Comparison of ENCODE assay signal across 8 mouse cellular contexts in the genomic region with DNA sequence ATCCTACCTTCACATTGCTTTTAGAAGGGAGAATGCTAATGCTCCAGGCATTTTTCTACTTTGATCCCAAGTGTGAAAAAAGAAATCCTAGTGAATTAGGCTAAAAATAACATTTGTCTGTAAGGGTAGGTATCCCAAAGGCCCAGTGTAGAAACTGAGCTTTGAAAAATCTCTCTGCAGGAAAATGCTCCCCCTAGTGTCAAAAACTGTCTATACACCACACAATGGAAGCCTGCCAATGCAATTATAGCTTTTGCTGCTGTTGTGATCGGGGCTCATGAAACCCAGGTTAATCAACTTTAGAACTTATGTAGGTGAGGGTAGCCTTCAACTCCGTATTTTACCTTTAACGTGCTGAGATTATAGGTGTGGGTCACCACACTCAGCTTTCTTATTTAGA. TPM values are rescaled to one million over a fixed set of nuclear protein-coding genes. Genes with fewer than 3 reads are reported as not detected.
DNase-seq lines count a peak whose midpoint lies in the region; ATAC-seq and TF ChIP-seq lines count a peak whose summit lies in the region.

No protein-coding gene starts in this region.

- peak; percentile 43; the same call in 1 of the 2 replicates for TF ChIP-seq CTCF in cortical plate, adult 2 months (IDR thresholded peaks at IDR 0.05; ENCODE audit: extremely low read depth, insufficient read depth, low read length)
- peak; percentile 75 for TF ChIP-seq CTCF in liver, embryonic 14.5 days (IDR thresholded peaks at IDR 0.05; ENCODE audit: low read depth)
- peak; percentile 38; the same call in 1 of the 2 replicates for TF ChIP-seq CTCF in spleen, adult 2 months (IDR thresholded peaks at IDR 0.05; ENCODE audit: extremely low read depth, insufficient read depth, insufficient read length, insufficient replicate concordance)

- no peak for TF ChIP-seq POLR2A in cortical plate, adult 2 months (IDR thresholded peaks at IDR 0.05; ENCODE audit: extremely low read depth, insufficient read depth, low read length)
- TF ChIP-seq POLR2A in spleen, adult 2 months (IDR thresholded peaks at IDR 0.05; ENCODE audit: low read depth, low read length): no peak

- no peak overlapping the region for H3K4me3 ChIP-seq in cortical plate, adult 2 months (ENCODE audit: insufficient read depth, low read length)
- H3K4me3 ChIP-seq in liver, embryonic 14.5 days (ENCODE audit: insufficient read depth in 1 of 2, low read depth in 2 of 2, low read length in 2 of 2): no peak overlapping the region
- H3K4me3 ChIP-seq in spleen, adult 2 months (ENCODE audit: extremely low read depth, insufficient read depth, insufficient read length): no peak overlapping the region

- no peaks in the 10 kb centered on the region for H3K9me3 ChIP-seq in liver, embryonic 14.5 days (ENCODE audit: control insufficient read depth, low read length)

- peak; percentile 33; the same call in 1 of the 2 replicates for TF ChIP-seq EP300 in liver, embryonic 14.5 days (IDR thresholded peaks at IDR 0.05; ENCODE audit: low read depth)

- H3K27ac ChIP-seq in cortical plate, adult 2 months (ENCODE audit: insufficient read depth, low read length): no peak overlapping the region
- no peak overlapping the region for H3K27ac ChIP-seq in liver, embryonic 14.5 days
- H3K27ac ChIP-seq in spleen, adult 2 months (ENCODE audit: insufficient read depth, low read length): no peak overlapping the region

- no peak overlapping the region for H3K4me2 ChIP-seq in liver, embryonic 14.5 days (ENCODE audit: low read depth)

- peak; percentile 25 to 84 for DNase-seq in frontal cortex, adult 2 months (ENCODE audit: extremely low spot score in 1 of 2, low spot score in 1 of 2)
- peak; percentile 61 for DNase-seq in urinary bladder, postnatal 14 days (ENCODE audit: low spot score)
- no peak for DNase-seq in urinary bladder, adult 2 months (ENCODE audit: low spot score)
- peak in 2 of 3 experiments; percentile 41 to 57 for DNase-seq in liver, embryonic 14.5 days (ENCODE audit: low read depth in 3 of 3, low spot score in 3 of 3)
- DNase-seq in spleen, adult 2 months (ENCODE audit: low read depth in 1 of 2, low spot score in 2 of 2): peak; percentile 33 to 35

- H3K27me3 ChIP-seq in liver, embryonic 14.5 days (ENCODE audit: control insufficient read depth, insufficient read depth, low read length): no peaks in the 10 kb centered on the region
- H3K27me3 ChIP-seq in spleen, adult 2 months (ENCODE audit: control insufficient read depth, insufficient read depth, low read length): no peaks in the 10 kb centered on the region

- H3K9ac ChIP-seq in liver, embryonic 14.5 days (replicated peaks): no peak overlapping the region

- H3K36me3 ChIP-seq in liver, embryonic 14.5 days (replicated peaks; ENCODE audit: control insufficient read depth, insufficient read depth, low read depth): peaks cover 6% of the 10 kb centered on the region
- peaks cover 1% of the 10 kb centered on the region; the same call in 1 of the 2 replicates for H3K36me3 ChIP-seq in spleen, adult 2 months (ENCODE audit: control insufficient read depth, insufficient read depth, low read length)

- H3K4me1 ChIP-seq in cortical plate, adult 2 months (ENCODE audit: control insufficient read depth, insufficient read depth, low read length): no peaks in the 10 kb centered on the region
- peaks cover 19% of the 10 kb centered on the region in 2 experiments for H3K4me1 ChIP-seq in liver, embryonic 14.5 days (replicated peaks; ENCODE audit: control insufficient read depth in 2 of 2, insufficient read depth in 2 of 2, low read length in 1 of 2)
- 0 out of 2 replicates have a peak, but pooled peaks cover 2% of the 10 kb centered on the region for H3K4me1 ChIP-seq in spleen, adult 2 months (ENCODE audit: control insufficient read depth, insufficient read depth, insufficient read length)

- 28% methylated on average over 3 of the region's 3 CpGs for WGBS in liver, embryonic 14.5 days (ENCODE audit: insufficient replicate concordance)
- 34% methylated on average over 3 of the region's 3 CpGs for WGBS in spleen, adult 2 months

- no peak; the same call in 1 of the 2 replicates for ATAC-seq in frontal cortex, adult (ENCODE audit: low TSS enrichment)
- peak; percentile 46 to 71; a peak in 2 of 4 replicates for ATAC-seq in hematopoietic stem cell, adult 5-6 weeks (replicated peaks in 1 of 2; ENCODE audit: insufficient read depth in 1 of 2, low FRiP score in 2 of 2, low TSS enrichment in 1 of 2, low read depth in 1 of 2, poor library complexity in 2 of 2, severe bottlenecking in 2 of 2)
- no peak for ATAC-seq in liver, embryonic 14.5 days (ENCODE audit: insufficient read depth)

RNA-seq across cellular contexts. Expression of a gene that starts 30.2 kb away (rescaled TPM):
- 80.0 and 82.5 TPM in 2 replicates for polyA plus RNA-seq in frontal cortex, adult 2 months (2012; rRNA removed)
- polyA plus RNA-seq in urinary bladder, adult 2 months (2012; rRNA removed): 232 and 365 TPM in 2 replicates
- 126 and 131 TPM in 2 replicates for polyA plus RNA-seq in cortical plate, adult 2 months (2012; rRNA removed)
- total RNA-seq in hematopoietic stem cell, adult 5-6 weeks (2017): 137 and 202 TPM in 2 replicates
- polyA plus RNA-seq in liver, embryonic 14.5 days (2012; rRNA removed): 26.9 and 33.1 TPM in 2 replicates
- 94.2 and 98.4 TPM in 2 replicates for polyA plus RNA-seq in liver, embryonic 14.5 days (2014; fragmentation: Nextera tagmentation; extraction: Ambion mirVana)
- polyA plus RNA-seq in spleen, adult 2 months (2012; rRNA removed): 30.0 and 30.7 TPM in 2 replicates

RNA-seq across cellular contexts. Expression of a gene that starts 30.3 kb away (rescaled TPM):
- polyA plus RNA-seq in frontal cortex, adult 2 months (2012; rRNA removed): 8.5 and 9.0 TPM in 2 replicates
- 11.9 and 12.8 TPM in 2 replicates for polyA plus RNA-seq in urinary bladder, adult 2 months (2012; rRNA removed)
- 8.0 and 8.2 TPM in 2 replicates for polyA plus RNA-seq in cortical plate, adult 2 months (2012; rRNA removed)
- 26.0 and 28.4 TPM in 2 replicates for total RNA-seq in hematopoietic stem cell, adult 5-6 weeks (2017)
- 5.9 and 10.5 TPM in 2 replicates for polyA plus RNA-seq in liver, embryonic 14.5 days (2012; rRNA removed)
- 19.2 and 20.9 TPM in 2 replicates for polyA plus RNA-seq in liver, embryonic 14.5 days (2014; fragmentation: Nextera tagmentation; extraction: Ambion mirVana)
- polyA plus RNA-seq in spleen, adult 2 months (2012; rRNA removed): 2.0 and 2.5 TPM in 2 replicates

Comparison
In these comparisons a context has a peak if more than half of its experiments do, and no peak if none do; other contexts are left out.
1. ATAC-seq: peak in hematopoietic stem cell, adult 5-6 weeks (2 of 2); none in frontal cortex, adult (single experiment) and liver, embryonic 14.5 days (single experiment).
2. Peak in every context shown above with its lines, with median percentiles within 50 percentile points of each other: CTCF ChIP-seq.